Mouse (Mus musculus) heart, postnatal 14 days (tissue): ENCODE results near the gene Mrpl48. TPM values are rescaled to one million over a fixed set of nuclear protein-coding genes. Genes with fewer than 3 reads are reported as not detected.

Source experiments
- DNase-seq, 2 experiments: peaks; one replicate each; pipeline ENCODE4 v3.0.0; 2021 to 2022
- intact Hi-C: fragments of 180-260 bp; cut with DNase I; formaldehyde crosslinking; loops from one replicate; pipeline ENCODE4 v1.15.1; 2025
- total RNA-seq, 2 experiments: library from RNA; stranded (reverse); gene quantifications; 2 replicates each; pipeline ENCODE4 v1.2.3; 2021

Gene Mrpl48
- total RNA-seq, 2 experiments from 2014 or later = 65.9 to 70.4 TPM

GRCm38 (mm10) chr7:100539516-100539915 lies 68.6 kb downstream of the Mrpl48 start:
- no peak for DNase-seq
- intact Hi-C loops = no loop called here

- DNase-seq = no peak
- intact Hi-C loops = no loop called here
These were observed 70.6 kb downstream of the Mrpl48 start for GRCm38 (mm10) chr7:100537519-100537902.

GRCm38 (mm10) chr7:100536804-100537518 lies 71.1 kb downstream of the Mrpl48 start, which contains the start of gene Coa4:
TSS of gene Coa4 (plus strand) at chr7:100537071.
- intact Hi-C loops = no loop called here
- peak; percentile 86 to 89 for DNase-seq

GRCm38 (mm10) chr7:100535831-100536230 lies 72.3 kb downstream of the Mrpl48 start:
- intact Hi-C loops = no loop called here
- DNase-seq = no peak

- DNase-seq = no peak
- intact Hi-C loops = no loop called here
These were observed 73.9 kb downstream of the Mrpl48 start for GRCm38 (mm10) chr7:100534216-100534615.

- DNase-seq = no peak
- intact Hi-C loops = no loop called here
These were observed 74.6 kb downstream of the Mrpl48 start for GRCm38 (mm10) chr7:100533503-100533902.

- intact Hi-C loops = no loop called here
- DNase-seq = no peak
These were observed 77.3 kb downstream of the Mrpl48 start for GRCm38 (mm10) chr7:100530766-100531165.

GRCm38 (mm10) chr7:100524669-100525068 lies 83.4 kb downstream of the Mrpl48 start:
- DNase-seq = no peak
- intact Hi-C loops = loop anchor here (5.0 to 10.0 kb wide), 2 partner anchors 158 to 290 kb away; no protein-coding TSS in a partner anchor

GRCm38 (mm10) chr7:100522222-100522621 lies 85.9 kb downstream of the Mrpl48 start:
- no peak for DNase-seq
- intact Hi-C loops = loop anchor here (2.0 to 10.0 kb wide), 3 partner anchors 115 to 293 kb away; no protein-coding TSS in a partner anchor

GRCm38 (mm10) chr7:100520663-100521285 lies 87.3 kb downstream of the Mrpl48 start:
- peak; percentile 87 to 94 for DNase-seq
- intact Hi-C loops = loop anchor here (1.0 to 10.0 kb wide), 3 partner anchors 143 to 294 kb away; no protein-coding TSS in a partner anchor

GRCm38 (mm10) chr7:100520204-100520603 lies 87.9 kb downstream of the Mrpl48 start:
- DNase-seq = no peak

GRCm38 (mm10) chr7:100514573-100514972 lies 93.5 kb downstream of the Mrpl48 start, which contains the start of gene Dnajb13:
TSS of gene Dnajb13 (minus strand) at chr7:100514960.
- no peak for DNase-seq

More at GRCm38 (mm10) chr7:100520204-100520603, 87.9 kb downstream of the Mrpl48 start:
- intact Hi-C loops = loop anchor here (1.0 to 10.0 kb wide), 3 partner anchors 143 to 295 kb away; no protein-coding TSS in a partner anchor

GRCm38 (mm10) chr7:100511602-100512001 lies 96.5 kb downstream of the Mrpl48 start:
- intact Hi-C loops = no loop called here
- no peak for DNase-seq

More at GRCm38 (mm10) chr7:100514573-100514972, 93.5 kb downstream of the Mrpl48 start, which contains the start of gene Dnajb13:
- intact Hi-C loops = no loop called here

- intact Hi-C loops = no loop called here
- DNase-seq = no peak
These were observed 99.4 kb downstream of the Mrpl48 start for GRCm38 (mm10) chr7:100508670-100509069.

- intact Hi-C loops = no loop called here
These were observed 101.6 kb downstream of the Mrpl48 start for GRCm38 (mm10) chr7:100506494-100506893.

GRCm38 (mm10) chr7:100504740-100505487 lies 103.2 kb downstream of the Mrpl48 start:
- no peak for DNase-seq
- intact Hi-C loops = no loop called here

More at GRCm38 (mm10) chr7:100506494-100506893, 101.6 kb downstream of the Mrpl48 start:
- no peak for DNase-seq

GRCm38 (mm10) chr7:100503076-100503475 lies 105.0 kb downstream of the Mrpl48 start:
- intact Hi-C loops = no loop called here
- DNase-seq = no peak

GRCm38 (mm10) chr7:100502374-100502922 lies 105.7 kb downstream of the Mrpl48 start:
- intact Hi-C loops = no loop called here
- DNase-seq = peak in 1 of 2 experiments; percentile 17

- DNase-seq = no peak
- intact Hi-C loops = no loop called here
These were observed 106.2 kb downstream of the Mrpl48 start for GRCm38 (mm10) chr7:100501844-100502373.
